Mouse (Mus musculus): ENCODE measurements at regions not wholly inside any gene's neighbourhood (a gene's known extent, or its start where the extent isn't known, plus 50 kb on each side); places are given as distances from the start of the nearest gene placed in this dataset.

DNA sequence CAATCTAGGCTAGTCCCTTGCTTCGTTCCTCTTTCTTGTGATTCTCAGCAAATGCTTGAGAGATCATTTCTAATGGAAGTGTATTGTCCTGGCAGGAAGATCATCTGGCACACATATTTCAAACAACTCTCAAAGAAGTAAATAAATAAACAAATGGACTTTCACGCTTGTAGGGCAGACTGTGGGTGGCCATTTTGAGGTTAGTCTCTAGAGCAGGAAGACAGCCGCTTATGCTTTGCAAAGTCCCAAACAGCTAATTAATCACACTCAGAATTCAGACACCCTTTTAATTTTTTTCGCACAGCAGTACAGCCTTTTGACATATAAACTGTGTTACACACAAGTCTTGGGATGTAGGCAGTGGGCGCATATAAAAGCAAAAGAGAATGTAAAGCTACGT lies 451.1 kb downstream of the Gm11232 start:
- TF ChIP-seq CTCF (IDR thresholded peaks at IDR 0.05; ENCODE audit: control insufficient read depth, insufficient read depth, insufficient read length) (no peak), MAX (IDR thresholded peaks at IDR 0.05) (no peak), MYOG (IDR thresholded peaks at IDR 0.05; ENCODE audit: control insufficient read depth, extremely low read depth, insufficient read length) (no peak), USF1 (IDR thresholded peaks at IDR 0.05; ENCODE audit: low read depth) (no peak), MYOD1 (IDR thresholded peaks at IDR 0.05; ENCODE audit: control insufficient read depth, insufficient read length, low read depth) (no peak), CEBPB (IDR thresholded peaks at IDR 0.05; ENCODE audit: low read depth) (no peak), FOSL1 (IDR thresholded peaks at IDR 0.05; ENCODE audit: insufficient read depth, low read length, poor library complexity, severe bottlenecking) (no peak)
